Mouse (Mus musculus): ENCODE results near the gene Foxred2. TPM values are rescaled to one million over a fixed set of nuclear protein-coding genes. Genes with fewer than 3 reads are reported as not detected.

Foxred2 gene
- polyA plus RNA-seq, 1 experiment from 2014 or later = 0.48 TPM

- Histone ChIP-seq H3K36me3 (peaks cover 34% of the 10 kb centered on the region), H3K4me2 (no peak overlapping the region), H3K9ac (no peak overlapping the region), H3K27ac (no peak overlapping the region), H3K27me3 (no peaks in the 10 kb centered on the region), H3K4me3 (no peak overlapping the region), H3K4me1 (replicated peaks) (peaks cover 27% of the 10 kb centered on the region), H3K9me3 (replicated peaks) (no peaks in the 10 kb centered on the region)
- 98% methylated on average over 4 of the region's 4 CpGs for WGBS
- no peak for ATAC-seq (replicated peaks; ENCODE audit: insufficient number of reproducible peaks, insufficient read depth, low FRiP score, low read depth)
Measured at GRCm38 (mm10) chr15:77915287-77915686, 41.2 kb downstream of the Foxred2 start.

- peaks cover 30% of the 10 kb centered on the region for H3K4me1 ChIP-seq (replicated peaks)
- no peak overlapping the region for H3K4me2 ChIP-seq
- H3K27ac ChIP-seq = no peak overlapping the region
- H3K36me3 ChIP-seq = peaks cover 34% of the 10 kb centered on the region
- H3K27me3 ChIP-seq = no peaks in the 10 kb centered on the region
- H3K9me3 ChIP-seq (replicated peaks) = no peaks in the 10 kb centered on the region
- no peak overlapping the region for H3K9ac ChIP-seq
- no peak overlapping the region for H3K4me3 ChIP-seq
- no peak for ATAC-seq (replicated peaks; ENCODE audit: insufficient number of reproducible peaks, insufficient read depth, low FRiP score, low read depth)
- 97% methylated on average over 3 of the region's 3 CpGs for WGBS
Measured at GRCm38 (mm10) chr15:77914507-77914906, 42.0 kb downstream of the Foxred2 start.

DNA sequence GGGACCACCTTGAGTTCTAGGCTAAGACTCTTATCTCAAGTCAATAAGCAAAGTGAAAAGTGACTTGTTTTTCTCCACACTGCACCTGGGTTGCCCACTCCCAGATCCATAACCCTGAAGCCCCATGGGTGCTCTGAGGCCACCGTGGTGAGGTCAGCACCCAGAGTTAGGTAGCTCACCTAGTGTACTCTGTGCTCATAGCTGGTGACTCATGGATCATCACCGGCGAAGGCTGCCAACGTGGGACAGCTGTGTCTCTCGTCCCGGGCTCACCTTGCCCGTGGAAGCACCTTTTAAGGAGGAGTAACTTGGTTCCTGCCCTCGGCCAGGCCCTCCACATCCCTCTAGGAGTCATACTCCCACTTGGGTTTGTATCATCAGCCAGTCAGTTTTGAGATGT, 43.5 kb downstream of the Foxred2 start:
- H3K27ac ChIP-seq = peak overlapping the region; percentile 63
- H3K4me3 ChIP-seq = no peak overlapping the region
- H3K4me1 ChIP-seq (replicated peaks) = peaks cover 30% of the 10 kb centered on the region
- no peak overlapping the region for H3K4me2 ChIP-seq
- peaks cover 30% of the 10 kb centered on the region for H3K36me3 ChIP-seq
- H3K27me3 ChIP-seq = no peaks in the 10 kb centered on the region
- no peak overlapping the region for H3K9ac ChIP-seq
- no peaks in the 10 kb centered on the region for H3K9me3 ChIP-seq (replicated peaks)
- 74% methylated on average over 8 of the region's 8 CpGs for WGBS
- ATAC-seq (replicated peaks; ENCODE audit: insufficient number of reproducible peaks, insufficient read depth, low FRiP score, low read depth) = no peak

GRCm38 (mm10) chr15:77912585-77912984, 43.9 kb downstream of the Foxred2 start:
- H3K36me3 ChIP-seq = peaks cover 25% of the 10 kb centered on the region
- H3K27ac ChIP-seq = peak overlapping the region; percentile 63
- ATAC-seq (replicated peaks; ENCODE audit: insufficient number of reproducible peaks, insufficient read depth, low FRiP score, low read depth) = no peak
- H3K4me1 ChIP-seq (replicated peaks) = peaks cover 30% of the 10 kb centered on the region
- H3K4me3 ChIP-seq = no peak overlapping the region
- no peak overlapping the region for H3K9ac ChIP-seq
- no peaks in the 10 kb centered on the region for H3K9me3 ChIP-seq (replicated peaks)
- H3K4me2 ChIP-seq = no peak overlapping the region
- 54% methylated on average over 7 of the region's 7 CpGs for WGBS
- no peaks in the 10 kb centered on the region for H3K27me3 ChIP-seq

DNA sequence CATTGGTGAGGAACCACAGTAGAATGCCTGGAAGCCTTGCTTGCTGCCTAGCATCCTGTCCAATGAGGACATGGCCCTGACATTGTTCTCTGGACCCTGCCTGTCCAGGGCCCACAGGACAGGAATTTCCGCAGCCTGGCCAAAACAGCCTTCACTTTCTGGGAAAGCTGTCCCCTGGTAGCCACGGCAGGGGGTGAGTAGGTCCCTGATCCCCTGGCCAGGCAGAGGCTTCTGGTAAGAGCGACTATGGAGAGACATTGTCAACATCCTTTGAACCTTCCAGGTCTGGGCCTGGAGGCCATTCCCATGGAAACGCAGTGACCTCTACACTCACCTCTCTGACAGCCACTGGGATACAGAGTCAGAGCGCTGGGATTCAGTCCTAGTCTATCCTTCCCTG, 44.5 kb downstream of the Foxred2 start:
- WGBS = 46% methylated on average over 5 of the region's 5 CpGs
- no peak overlapping the region for H3K9ac ChIP-seq
- H3K4me3 ChIP-seq = no peak overlapping the region

DNA sequence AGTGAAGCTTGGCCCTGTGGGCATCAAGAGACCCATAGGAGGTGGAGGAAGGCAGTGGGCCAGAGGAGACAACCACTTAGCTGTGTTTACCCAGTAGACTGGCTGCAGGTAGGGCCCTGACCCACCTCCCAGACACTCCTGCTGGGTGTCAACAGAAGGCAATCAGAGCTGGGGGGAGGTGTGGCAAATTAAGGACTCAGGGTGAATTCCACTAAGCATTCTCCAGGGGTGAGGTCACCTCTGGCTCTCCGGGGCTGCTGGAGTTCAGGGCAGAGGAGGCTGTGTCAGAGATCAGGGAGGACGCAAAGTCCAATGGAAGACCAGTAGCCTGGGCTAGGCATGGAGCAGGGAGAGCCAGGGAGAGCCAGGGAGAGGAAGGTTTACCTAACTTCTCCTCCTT, 45.5 kb downstream of the Foxred2 start:
- no peak overlapping the region for H3K9ac ChIP-seq
- no peaks in the 10 kb centered on the region for H3K9me3 ChIP-seq (replicated peaks)
- H3K4me3 ChIP-seq = no peak overlapping the region
- peaks cover 40% of the 10 kb centered on the region for H3K4me1 ChIP-seq (replicated peaks)
- H3K27ac ChIP-seq = peak overlapping the region; percentile 63
- no peak overlapping the region for H3K4me2 ChIP-seq
- peak; percentile 55; the same call in 1 of the 2 replicates for ATAC-seq (replicated peaks; ENCODE audit: insufficient number of reproducible peaks, insufficient read depth, low FRiP score, low read depth)
- H3K27me3 ChIP-seq = no peaks in the 10 kb centered on the region
- 15% methylated on average over 2 of the region's 2 CpGs for WGBS
- peaks cover 20% of the 10 kb centered on the region for H3K36me3 ChIP-seq

More for the DNA sequence above, 44.5 kb downstream of the Foxred2 start:
- ATAC-seq (replicated peaks; ENCODE audit: insufficient number of reproducible peaks, insufficient read depth, low FRiP score, low read depth) = no peak
- H3K4me1 ChIP-seq (replicated peaks) = peaks cover 31% of the 10 kb centered on the region
- peaks cover 24% of the 10 kb centered on the region for H3K36me3 ChIP-seq
- peak overlapping the region; percentile 63 for H3K27ac ChIP-seq
- H3K27me3 ChIP-seq = no peaks in the 10 kb centered on the region
- H3K4me2 ChIP-seq = no peak overlapping the region
- H3K9me3 ChIP-seq (replicated peaks) = no peaks in the 10 kb centered on the region

DNA sequence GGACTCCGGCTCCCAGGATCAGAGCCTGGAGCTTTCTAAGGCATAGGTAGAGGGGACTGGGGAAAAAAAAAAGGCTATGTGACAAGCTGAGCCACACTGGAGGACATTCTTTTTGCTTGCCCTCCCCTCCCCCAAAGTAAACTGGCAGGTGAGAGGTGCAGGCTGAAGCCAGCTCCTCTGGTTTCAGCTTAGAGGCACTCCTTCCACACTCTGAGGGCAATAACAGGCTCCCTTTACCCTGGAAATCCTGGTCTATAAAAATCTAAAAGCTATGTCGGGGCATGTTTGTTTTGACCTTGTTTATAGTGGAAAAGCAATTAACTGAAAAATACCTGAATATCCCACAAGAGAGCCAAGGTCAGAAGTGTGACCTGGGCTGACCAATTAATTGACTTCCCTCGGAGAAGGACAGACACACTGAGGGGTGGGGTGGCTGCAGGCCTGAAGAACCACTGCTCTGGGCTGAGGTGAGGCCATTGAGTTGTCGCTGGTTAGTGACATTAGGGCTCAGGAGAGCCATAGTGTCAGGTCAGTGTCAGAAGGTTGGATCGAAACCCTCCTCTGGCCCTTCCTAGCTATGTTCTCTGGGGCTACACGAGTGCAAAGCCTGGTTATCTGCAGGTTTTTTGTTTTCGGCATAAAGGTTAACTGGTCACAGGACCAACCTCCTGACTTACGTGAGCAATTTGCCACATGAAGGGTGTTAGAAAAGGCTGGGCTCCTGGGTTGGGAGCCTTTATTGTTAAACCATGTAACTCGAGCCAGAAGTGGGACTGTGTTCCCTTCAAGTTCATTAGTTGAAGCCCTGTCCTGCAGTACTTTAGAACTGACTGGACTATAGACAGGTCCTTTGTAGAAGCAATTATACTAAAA, 48.6 kb downstream of the Foxred2 start:
- no peak for ATAC-seq (replicated peaks; ENCODE audit: insufficient number of reproducible peaks, insufficient read depth, low FRiP score, low read depth)

GRCm38 (mm10) chr15:77906545-77906944, 50.0 kb downstream of the Foxred2 start:
- 60% methylated on average over 10 of the region's 10 CpGs for WGBS

More for the DNA sequence above, 48.6 kb downstream of the Foxred2 start:
- Histone ChIP-seq H3K4me1 (replicated peaks) (peaks cover 56% of the 10 kb centered on the region), H3K27ac (0 out of 2 replicates have a peak overlapping the region, but pooled peaks have one; percentile 23), H3K4me3 (no peak overlapping the region), H3K27me3 (no peaks in the 10 kb centered on the region), H3K4me2 (no peak overlapping the region), H3K9me3 (replicated peaks) (no peaks in the 10 kb centered on the region), H3K36me3 (no peaks in the 10 kb centered on the region), H3K9ac (no peak overlapping the region)
- 68% methylated on average over 9 of the region's 9 CpGs for WGBS

GRCm38 (mm10) chr15:77906081-77906480, 50.4 kb downstream of the Foxred2 start:
- Histone ChIP-seq H3K9ac (no peak overlapping the region), H3K4me2 (no peak overlapping the region), H3K4me1 (replicated peaks) (peaks cover 39% of the 10 kb centered on the region), H3K27me3 (no peaks in the 10 kb centered on the region), H3K9me3 (replicated peaks) (no peaks in the 10 kb centered on the region), H3K27ac (peak overlapping the region; percentile 74), H3K4me3 (no peak overlapping the region), H3K36me3 (no peaks in the 10 kb centered on the region)
- no peak for ATAC-seq (replicated peaks; ENCODE audit: insufficient number of reproducible peaks, insufficient read depth, low FRiP score, low read depth)
- WGBS = 73% methylated on average over 8 of the region's 8 CpGs

More at GRCm38 (mm10) chr15:77906545-77906944, 50.0 kb downstream of the Foxred2 start:
- no peak overlapping the region for H3K4me2 ChIP-seq
- H3K4me3 ChIP-seq = no peak overlapping the region
- ATAC-seq (replicated peaks; ENCODE audit: insufficient number of reproducible peaks, insufficient read depth, low FRiP score, low read depth) = no peak
- peaks cover 43% of the 10 kb centered on the region for H3K4me1 ChIP-seq (replicated peaks)
- no peak overlapping the region for H3K27ac ChIP-seq
- H3K9ac ChIP-seq = no peak overlapping the region
- H3K9me3 ChIP-seq (replicated peaks) = no peaks in the 10 kb centered on the region
- H3K36me3 ChIP-seq = no peaks in the 10 kb centered on the region
- no peaks in the 10 kb centered on the region for H3K27me3 ChIP-seq

GRCm38 (mm10) chr15:77905275-77905970, 51.1 kb downstream of the Foxred2 start:
- H3K36me3 ChIP-seq = no peaks in the 10 kb centered on the region
- H3K27ac ChIP-seq = peak overlapping the region; percentile 74
- 7% methylated on average over 26 of the region's 26 CpGs for WGBS
- ATAC-seq (replicated peaks; ENCODE audit: insufficient number of reproducible peaks, insufficient read depth, low FRiP score, low read depth) = peak; percentile 79
- peak overlapping the region; percentile 40 for H3K4me3 ChIP-seq
- no peaks in the 10 kb centered on the region for H3K27me3 ChIP-seq
- peak overlapping the region; percentile 64 for H3K4me2 ChIP-seq
- H3K9ac ChIP-seq = peak overlapping the region; percentile 50
- H3K4me1 ChIP-seq (replicated peaks) = peaks cover 33% of the 10 kb centered on the region
- no peaks in the 10 kb centered on the region for H3K9me3 ChIP-seq (replicated peaks)

GRCm38 (mm10) chr15:77904363-77904892, 52.1 kb downstream of the Foxred2 start:
- Histone ChIP-seq H3K4me2 (peak overlapping the region; percentile 64; the same call in 1 of the 2 replicates), H3K9ac (no peak overlapping the region), H3K9me3 (replicated peaks) (no peaks in the 10 kb centered on the region), H3K4me1 (replicated peaks) (peaks cover 30% of the 10 kb centered on the region), H3K36me3 (no peaks in the 10 kb centered on the region), H3K27me3 (no peaks in the 10 kb centered on the region), H3K4me3 (no peak overlapping the region), H3K27ac (peak overlapping the region; percentile 74; the same call in 1 of the 2 replicates)
- ATAC-seq (replicated peaks; ENCODE audit: insufficient number of reproducible peaks, insufficient read depth, low FRiP score, low read depth) = no peak
- WGBS = 28% methylated on average over 12 of the region's 12 CpGs

All from heart, embryonic 15.5 days (tissue).